Mouse (Mus musculus) urinary bladder, postnatal 25 days (tissue): ENCODE results near the gene Dars2.
A peak's percentile ranks its signal among the peaks of the same experiment; 100 is the strongest.
"Not testable (repeated sequence)": the region's sequence is repeated elsewhere in the genome, so short reads cannot be mapped to it uniquely, and the experiment has no call there.

Source experiments
- DNase-seq: peaks from one replicate; pipeline ENCODE4 v3.0.0; 2022; ENCODE audit warnings: low spot score

The Dars2 gene

DNA sequence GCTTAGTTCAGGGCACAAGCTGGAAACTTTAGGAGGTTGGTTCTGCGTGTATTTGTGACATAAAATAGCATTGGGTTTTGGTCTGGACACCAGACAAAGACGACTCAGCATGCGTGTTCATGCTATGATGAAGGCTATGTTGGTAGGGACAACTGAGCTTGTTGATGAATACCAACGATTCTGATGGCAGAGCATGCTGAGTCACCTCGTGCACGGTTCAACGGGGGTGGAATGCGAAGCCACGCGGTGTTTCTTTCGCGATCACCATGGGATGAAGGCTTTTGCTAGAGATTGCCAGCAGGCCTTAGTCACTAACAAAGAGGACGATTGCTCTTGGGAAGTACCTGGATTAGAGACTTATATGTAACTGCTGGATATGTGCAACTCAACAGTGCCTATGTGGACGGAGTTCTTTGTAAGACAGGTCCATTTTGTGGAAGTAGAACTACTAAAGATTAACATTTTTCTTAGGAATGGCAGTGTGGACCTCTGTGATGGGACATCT, 35.1 kb downstream of the Dars2 start:
- DNase-seq: peak; percentile 8

DNA sequence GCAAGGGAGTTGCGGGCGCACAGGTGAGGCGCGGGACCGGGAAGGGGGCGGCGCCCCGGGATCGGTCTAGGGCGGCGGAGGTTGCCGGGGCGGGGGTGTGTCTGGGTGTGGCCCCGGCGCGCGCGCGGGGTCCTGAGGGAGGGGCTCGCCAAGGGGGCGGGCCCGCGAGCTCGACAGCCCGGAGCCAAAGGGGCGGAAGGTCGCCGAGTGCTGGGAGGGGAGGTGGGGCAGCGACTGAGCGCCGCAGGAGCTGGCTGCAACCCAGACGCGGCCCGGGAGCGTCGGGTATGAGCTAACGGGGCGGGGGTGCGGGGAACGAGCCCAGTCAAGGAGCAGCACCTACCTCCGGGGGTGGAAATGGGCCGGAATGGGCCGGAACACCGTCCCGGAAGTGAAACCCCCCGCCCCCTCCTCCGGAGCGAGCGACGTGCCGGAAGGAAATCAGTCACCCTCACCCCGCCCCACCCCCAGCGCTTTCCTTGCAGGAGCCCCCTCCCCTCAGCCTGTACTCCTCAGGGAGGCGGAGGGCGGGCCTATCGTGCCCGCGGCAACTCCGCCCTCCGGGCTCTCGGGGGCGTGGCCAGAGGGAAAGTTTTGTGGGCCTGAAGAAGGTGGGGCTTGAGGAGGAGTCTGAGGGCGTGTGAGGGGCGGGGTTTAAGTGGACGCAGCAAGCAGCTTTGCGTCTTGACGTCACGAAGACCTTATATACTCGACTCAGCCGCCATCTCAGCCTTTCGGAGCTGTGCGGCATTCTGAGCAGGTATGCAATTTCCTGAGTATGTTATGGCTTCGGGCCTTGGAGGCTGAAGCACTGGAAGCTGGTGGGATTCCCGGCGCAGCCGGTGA, 35.8 kb downstream of the Dars2 start, which contains the start of gene Zbtb37:
Gene Zbtb37, minus strand, starts transcription at position 415 of the 846 bp plus-strand sequence.
- peak; percentile 96 for DNase-seq

GRCm38 (mm10) chr1:161033856-161034434, 36.5 kb downstream of the Dars2 start:
- no peak for DNase-seq

DNA sequence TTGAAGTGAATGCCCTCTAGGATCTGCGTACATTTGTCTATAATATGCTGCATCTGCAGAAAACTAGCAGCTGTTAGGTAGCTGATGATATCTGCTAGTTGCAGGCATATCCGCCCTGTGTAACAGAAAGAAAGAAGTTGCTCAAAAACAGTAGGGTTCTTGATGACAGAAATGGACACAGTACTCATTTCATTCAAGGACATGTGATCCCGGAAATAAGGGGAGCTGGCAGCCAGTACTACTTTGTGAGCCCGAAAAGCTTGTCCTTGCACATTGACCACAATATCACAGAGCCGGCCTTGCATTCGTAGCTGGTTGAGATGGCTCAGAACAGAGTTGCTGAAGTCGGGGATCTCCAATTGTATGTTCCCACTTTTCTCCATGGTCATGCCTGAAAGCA, 38.1 kb downstream of the Dars2 start:
- DNase-seq: no peak

DNA sequence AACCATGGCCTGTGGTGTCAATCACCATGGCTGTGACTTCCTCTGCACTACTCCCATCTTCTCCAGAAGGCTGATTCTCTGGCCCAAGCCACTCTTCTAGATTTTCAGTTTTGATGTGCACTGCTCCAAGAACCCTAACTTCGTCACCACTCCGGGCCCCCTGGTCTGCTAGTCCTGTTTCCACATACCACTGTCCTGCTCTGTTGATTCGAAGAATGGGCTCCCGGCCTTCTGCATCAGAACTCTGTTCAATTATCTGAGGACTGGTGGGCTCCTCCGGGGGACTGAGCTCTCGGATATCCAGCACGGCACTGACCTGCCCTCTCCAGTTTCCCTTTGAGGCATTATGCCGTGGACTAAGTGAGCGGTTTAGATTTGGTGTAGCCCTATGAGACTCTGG, 38.6 kb downstream of the Dars2 start:
- no peak for DNase-seq

- DNase-seq: no peak
These were observed 40.4 kb downstream of the Dars2 start for GRCm38 (mm10) chr1:161030058-161030457.

DNA sequence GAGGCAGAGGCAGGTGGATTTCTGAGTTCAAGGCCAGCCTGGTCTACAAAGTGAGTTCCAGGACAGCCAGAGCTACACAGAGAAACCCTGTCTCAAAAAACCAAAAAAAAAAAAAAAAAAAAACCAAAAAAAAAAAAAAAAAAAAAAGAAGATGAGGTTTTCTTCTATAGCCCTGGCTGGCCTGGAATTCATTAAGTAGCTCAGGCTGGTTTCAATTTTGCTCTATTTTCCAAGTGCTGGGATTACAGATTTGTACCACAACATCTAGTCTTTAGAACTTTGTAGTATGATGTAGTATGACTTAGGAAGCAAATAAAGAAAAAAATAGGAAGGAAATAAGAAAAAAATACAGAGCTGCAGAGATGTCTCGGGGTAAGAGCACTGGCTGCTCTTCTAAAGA, 42.0 kb downstream of the Dars2 start:
- not testable (repeated sequence) for DNase-seq

GRCm38 (mm10) chr1:161027196-161027595, 43.3 kb downstream of the Dars2 start:
- DNase-seq: no peak

DNA sequence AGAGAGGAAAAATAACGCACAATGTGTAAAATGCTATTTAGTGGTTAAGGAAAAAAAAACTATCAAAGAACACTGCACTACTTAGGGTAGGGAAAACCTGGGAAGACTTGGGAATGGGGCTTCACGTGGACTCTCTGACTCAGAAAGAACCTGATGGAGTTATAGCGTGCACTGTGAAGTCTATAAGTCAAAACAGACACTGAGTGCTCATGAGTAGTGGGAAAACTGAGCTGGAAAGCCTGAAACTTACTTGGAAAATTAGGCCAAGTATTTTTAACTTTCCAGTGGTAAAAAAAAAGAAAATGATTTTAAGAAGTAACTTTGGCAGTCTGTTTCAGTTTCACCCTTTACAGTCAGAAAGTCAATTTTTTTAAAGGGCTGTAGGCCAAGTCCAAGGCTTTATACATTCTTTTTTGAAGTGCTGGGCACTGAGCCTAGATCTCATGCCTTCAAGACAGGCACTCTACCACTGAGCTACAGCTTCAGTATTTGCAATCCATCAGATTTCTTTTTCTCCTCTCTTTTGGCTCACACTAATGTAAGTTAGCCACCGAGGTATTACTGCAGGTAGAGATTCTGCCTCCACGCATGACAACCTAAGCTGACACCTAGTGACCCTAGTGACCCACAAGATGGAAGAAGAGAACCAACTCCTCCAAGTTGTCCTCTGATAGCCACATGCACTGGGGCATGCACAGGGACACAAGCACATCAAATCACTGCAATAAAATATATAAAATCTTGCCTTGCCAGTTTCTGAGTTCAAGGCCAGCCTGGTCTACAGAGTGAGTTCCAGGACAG, 44.8 kb downstream of the Dars2 start:
- DNase-seq: no peak

DNA sequence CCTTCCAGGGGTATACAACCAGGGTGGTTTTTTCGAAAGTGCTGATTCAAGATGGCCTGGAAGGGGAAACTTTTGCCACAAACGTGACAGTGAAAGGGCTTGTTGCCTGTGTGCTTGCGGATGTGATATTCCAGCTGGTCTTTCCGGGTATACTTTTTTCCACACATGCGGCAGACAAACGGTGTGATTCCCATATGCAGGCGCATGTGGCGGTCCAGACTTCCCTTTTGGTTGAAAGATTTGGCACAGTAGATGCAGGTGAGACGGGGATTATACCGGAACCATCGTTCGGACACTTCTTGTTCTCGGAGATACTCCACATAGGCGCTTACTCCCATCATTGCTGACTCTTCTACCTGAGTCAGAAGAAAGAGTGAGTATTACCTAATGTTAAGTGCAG, 50.4 kb downstream of the Dars2 start:
- no peak for DNase-seq

GRCm38 (mm10) chr1:161016378-161016777, 54.1 kb downstream of the Dars2 start:
- DNase-seq: no peak

- DNase-seq: no peak
These were observed 60.0 kb downstream of the Dars2 start for GRCm38 (mm10) chr1:161010436-161010835.

DNA sequence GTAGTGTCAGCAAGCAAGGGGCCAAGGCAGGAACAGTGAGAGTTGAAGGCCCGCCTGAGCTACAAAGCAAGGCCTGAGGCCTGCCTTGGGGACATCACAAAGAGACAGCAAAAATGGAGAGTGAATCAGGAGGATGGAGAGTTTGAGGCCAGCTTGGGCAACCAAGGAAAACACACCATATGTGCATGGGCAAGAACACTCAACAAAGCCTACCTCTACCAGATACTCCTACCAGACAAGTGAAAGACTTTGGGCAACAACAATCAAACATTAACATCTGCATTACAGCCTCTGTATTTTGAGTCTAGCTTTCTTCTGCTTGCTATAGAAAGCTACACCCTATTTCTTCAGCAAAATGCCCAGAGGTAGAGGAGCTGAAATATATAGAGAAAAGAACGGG, 62.4 kb downstream of the Dars2 start:
- no peak for DNase-seq

GRCm38 (mm10) chr1:161006471-161006870, 64.0 kb downstream of the Dars2 start:
- no peak for DNase-seq

- DNase-seq: no peak
These were observed 64.9 kb downstream of the Dars2 start for GRCm38 (mm10) chr1:161005526-161005925.

DNA sequence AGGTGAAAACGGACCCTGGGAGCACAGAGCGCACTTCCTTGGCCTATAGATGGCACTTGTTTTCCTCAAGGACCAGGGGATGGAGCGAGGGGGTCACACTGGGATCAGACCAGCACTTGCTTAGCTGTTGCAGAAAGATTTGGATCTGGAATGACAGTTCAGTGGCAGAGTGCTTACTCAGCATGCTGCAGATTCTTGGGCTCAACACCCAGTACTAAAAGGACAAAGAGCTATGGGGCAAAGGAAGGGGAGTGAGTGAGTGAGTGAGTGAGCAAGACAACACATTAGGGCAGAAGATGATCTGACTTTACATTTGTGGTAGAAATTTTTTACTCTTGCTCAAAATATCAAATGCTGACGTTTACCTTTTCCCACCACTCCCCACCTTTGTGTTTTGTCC, 65.5 kb downstream of the Dars2 start:
- no peak for DNase-seq

DNA sequence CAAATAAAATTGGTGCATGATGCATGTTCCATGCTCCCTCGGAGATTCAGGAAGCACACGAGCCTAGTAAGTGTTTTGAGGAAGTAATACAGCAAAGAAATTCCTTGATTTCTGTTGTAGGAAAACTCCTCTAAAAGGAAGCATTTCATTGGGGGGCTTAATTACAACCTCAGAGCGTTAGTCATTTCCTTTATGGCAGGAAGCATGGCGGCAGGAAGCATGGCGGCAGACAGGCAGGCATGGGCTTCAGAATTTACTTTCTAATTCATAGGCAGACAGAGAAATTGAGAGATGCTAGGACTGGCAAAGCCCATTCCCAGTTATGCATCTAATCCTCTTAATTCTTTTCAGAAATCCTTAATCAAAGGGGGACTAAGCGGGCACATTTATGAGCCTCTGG, 76.6 kb downstream of the Dars2 start:
- DNase-seq: no peak
